Mouse (Mus musculus): ENCODE measurements around the gene Plce1. TPM values are rescaled to one million over a fixed set of nuclear protein-coding genes. Genes with fewer than 3 reads are reported as not detected.

Gene Plce1
- polyA plus RNA-seq, 1 experiment from 2014 or later, result not detected

DNA sequence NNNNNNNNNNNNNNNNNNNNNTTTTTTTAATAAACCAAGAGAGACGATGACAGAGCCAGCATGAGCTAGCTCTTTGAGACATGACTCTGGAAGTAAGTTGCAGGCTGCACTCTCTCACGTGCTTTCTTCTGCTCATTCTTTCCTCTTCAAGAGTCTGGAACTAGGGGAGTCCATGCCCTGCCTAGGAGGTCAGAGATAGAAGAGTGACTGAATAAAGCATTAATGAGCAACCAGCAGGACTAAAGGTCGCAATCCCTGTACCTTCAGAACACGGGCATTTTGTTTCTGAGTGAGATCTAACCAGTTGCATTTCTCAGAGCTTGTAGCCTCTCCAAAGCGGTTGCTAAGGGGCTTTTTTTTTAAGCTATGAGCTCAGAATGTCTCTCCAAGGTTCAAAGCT, 206.4 kb downstream of the Plce1 start:
- Histone ChIP-seq H3K79me2 (ENCODE audit: inconsistent target) (no peaks in the 10 kb centered on the region), H3K27ac (no peak overlapping the region), H3K36me3 (ENCODE audit: inconsistent target) (no peaks in the 10 kb centered on the region), H3K4me3 (ENCODE audit: inconsistent target) (no peak overlapping the region)
- WGBS (ENCODE audit: missing documents), result 93% methylated on average over 5 of the region's 5 CpGs

DNA sequence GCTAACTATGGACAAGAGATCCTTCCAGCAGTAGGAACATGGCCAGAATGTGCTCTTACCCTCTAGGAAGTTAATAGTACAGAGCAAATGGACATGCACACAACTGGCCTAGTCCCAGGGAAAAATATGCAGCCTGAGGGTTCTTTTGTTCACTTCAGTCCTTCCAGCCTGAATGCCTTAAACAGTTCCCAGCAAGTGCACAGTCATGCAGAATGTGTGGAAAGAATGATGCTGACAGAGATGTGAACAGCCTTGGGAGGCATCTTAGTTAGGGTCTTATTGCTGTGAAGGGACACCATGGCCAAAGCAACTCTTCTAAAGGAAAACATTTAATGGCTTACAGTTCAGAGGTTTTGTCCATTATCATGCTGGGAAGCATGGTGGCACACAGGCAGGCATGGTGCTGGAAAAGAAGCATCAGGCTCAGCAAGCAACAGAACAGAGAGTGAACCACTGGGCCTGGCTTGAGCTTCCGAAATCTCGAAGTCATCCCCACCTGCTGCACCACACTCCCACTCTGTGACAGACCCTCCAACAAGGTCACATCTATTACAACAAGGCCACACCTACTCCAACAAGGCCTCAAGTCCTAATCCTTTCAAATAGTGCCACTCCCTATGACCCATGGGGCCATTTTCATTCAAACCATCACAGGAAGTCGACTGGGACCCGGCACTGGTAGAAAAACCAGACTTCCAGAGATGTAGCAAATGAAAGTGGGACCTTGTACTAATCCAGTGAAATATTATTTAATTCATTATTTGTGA, 208.0 kb downstream of the Plce1 start:
- Histone ChIP-seq H3K36me3 (ENCODE audit: inconsistent target) (no peaks in the 10 kb centered on the region), H3K4me3 (ENCODE audit: inconsistent target) (no peak overlapping the region), H3K27ac (no peak overlapping the region), H3K79me2 (ENCODE audit: inconsistent target) (no peaks in the 10 kb centered on the region)
- 90% methylated on average over 4 of the region's 4 CpGs for WGBS (ENCODE audit: missing documents)

DNA sequence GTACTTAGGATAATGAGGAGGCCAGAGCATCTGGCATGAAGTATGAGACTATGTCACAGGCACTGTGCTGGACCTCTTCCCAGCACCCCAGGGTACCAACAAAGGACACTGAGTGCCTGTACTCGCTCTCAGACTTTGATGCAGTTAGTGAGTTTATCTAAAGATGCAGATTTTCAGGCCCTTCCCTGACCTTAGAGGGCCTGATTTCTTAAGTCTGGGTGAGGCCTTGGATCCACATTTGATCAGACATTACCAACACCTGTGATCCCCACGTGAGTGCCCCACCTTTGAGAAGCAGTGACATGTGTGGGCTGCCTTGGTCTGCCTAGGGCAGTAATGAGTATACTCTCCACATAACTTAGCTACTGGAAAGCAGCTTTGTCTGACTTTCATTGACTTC, 209.4 kb downstream of the Plce1 start:
- Histone ChIP-seq H3K27ac (no peak overlapping the region), H3K79me2 (ENCODE audit: inconsistent target) (no peaks in the 10 kb centered on the region), H3K36me3 (ENCODE audit: inconsistent target) (no peaks in the 10 kb centered on the region), H3K4me3 (ENCODE audit: inconsistent target) (no peak overlapping the region)
- WGBS (ENCODE audit: missing documents), result 71% methylated on average over 2 of the region's 2 CpGs

GRCm38 (mm10) chr19:38691533-38691932, 210.6 kb downstream of the Plce1 start:
- Histone ChIP-seq H3K79me2 (ENCODE audit: inconsistent target) (no peaks in the 10 kb centered on the region), H3K36me3 (ENCODE audit: inconsistent target) (no peaks in the 10 kb centered on the region), H3K27ac (no peak overlapping the region), H3K4me3 (ENCODE audit: inconsistent target) (no peak overlapping the region)
- 88% methylated on average over 6 of the region's 6 CpGs for WGBS (ENCODE audit: missing documents)

GRCm38 (mm10) chr19:38693331-38693730, 212.4 kb downstream of the Plce1 start:
- H3K36me3 ChIP-seq (ENCODE audit: inconsistent target), result no peaks in the 10 kb centered on the region
- H3K27ac ChIP-seq, result no peak overlapping the region
- H3K4me3 ChIP-seq (ENCODE audit: inconsistent target), result no peak overlapping the region
- 69% methylated on average over 2 of the region's 2 CpGs for WGBS (ENCODE audit: missing documents)
- no peaks in the 10 kb centered on the region for H3K79me2 ChIP-seq (ENCODE audit: inconsistent target)

GRCm38 (mm10) chr19:38693769-38694168, 212.9 kb downstream of the Plce1 start:
- WGBS (ENCODE audit: missing documents), result 83% methylated on average over 4 of the region's 4 CpGs
- H3K27ac ChIP-seq, result no peak overlapping the region
- H3K4me3 ChIP-seq (ENCODE audit: inconsistent target), result no peak overlapping the region
- no peaks in the 10 kb centered on the region for H3K36me3 ChIP-seq (ENCODE audit: inconsistent target)
- no peaks in the 10 kb centered on the region for H3K79me2 ChIP-seq (ENCODE audit: inconsistent target)

- WGBS (ENCODE audit: missing documents), result 92% methylated on average over 8 of the region's 8 CpGs
- Histone ChIP-seq H3K36me3 (ENCODE audit: inconsistent target) (no peaks in the 10 kb centered on the region), H3K4me3 (ENCODE audit: inconsistent target) (no peak overlapping the region), H3K27ac (no peak overlapping the region), H3K79me2 (ENCODE audit: inconsistent target) (no peaks in the 10 kb centered on the region)
Measured at GRCm38 (mm10) chr19:38701776-38702175, 220.9 kb downstream of the Plce1 start.

DNA sequence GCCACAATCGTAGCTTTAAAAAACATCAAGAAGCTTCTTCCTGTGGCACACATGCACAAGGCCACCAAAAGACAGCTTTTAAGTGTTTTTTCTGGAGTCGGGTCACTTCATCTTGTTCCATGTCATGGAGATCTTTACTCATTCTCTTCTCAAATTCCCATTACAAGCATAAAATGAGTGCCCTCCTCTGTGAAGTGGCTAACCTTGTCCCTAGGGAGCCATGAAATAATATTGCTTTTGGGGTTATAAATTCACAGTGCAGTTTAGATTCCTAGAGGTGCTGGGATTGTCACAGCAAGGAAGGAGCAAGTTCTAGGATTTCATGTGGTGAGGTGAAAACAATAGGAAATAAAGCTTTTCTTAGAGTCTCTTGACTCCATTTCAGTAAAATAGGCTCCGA, 223.8 kb downstream of the Plce1 start:
- H3K4me3 ChIP-seq (ENCODE audit: inconsistent target), result no peak overlapping the region
- no peak overlapping the region for H3K27ac ChIP-seq
- no peaks in the 10 kb centered on the region for H3K36me3 ChIP-seq (ENCODE audit: inconsistent target)
- no peaks in the 10 kb centered on the region for H3K79me2 ChIP-seq (ENCODE audit: inconsistent target)
- 93% methylated on average over 3 of the region's 3 CpGs for WGBS (ENCODE audit: missing documents)

DNA sequence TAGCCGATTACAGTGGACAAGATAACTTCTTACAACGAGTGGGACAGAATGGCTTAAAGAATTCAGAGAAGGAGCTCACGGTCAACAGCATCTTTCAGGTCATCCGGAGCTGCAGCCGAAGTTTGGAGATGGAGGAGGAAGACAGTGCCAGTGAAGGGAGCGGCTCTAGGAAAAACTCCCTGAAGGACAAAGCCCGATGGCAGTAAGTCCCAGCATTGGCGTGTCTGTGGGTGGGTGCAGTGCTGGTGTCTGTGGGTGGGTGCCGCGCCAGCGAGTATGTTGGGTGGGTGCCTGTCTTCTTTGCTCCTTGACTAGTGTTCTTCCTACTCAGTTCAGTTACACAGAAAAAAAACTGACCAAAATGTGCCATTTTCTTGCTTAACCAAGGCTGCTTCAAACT, 224.3 kb downstream of the Plce1 start:
- Histone ChIP-seq H3K4me3 (ENCODE audit: inconsistent target) (no peak overlapping the region), H3K36me3 (ENCODE audit: inconsistent target) (no peaks in the 10 kb centered on the region), H3K79me2 (ENCODE audit: inconsistent target) (no peaks in the 10 kb centered on the region), H3K27ac (no peak overlapping the region)
- WGBS (ENCODE audit: missing documents), result 91% methylated on average over 11 of the region's 11 CpGs

DNA sequence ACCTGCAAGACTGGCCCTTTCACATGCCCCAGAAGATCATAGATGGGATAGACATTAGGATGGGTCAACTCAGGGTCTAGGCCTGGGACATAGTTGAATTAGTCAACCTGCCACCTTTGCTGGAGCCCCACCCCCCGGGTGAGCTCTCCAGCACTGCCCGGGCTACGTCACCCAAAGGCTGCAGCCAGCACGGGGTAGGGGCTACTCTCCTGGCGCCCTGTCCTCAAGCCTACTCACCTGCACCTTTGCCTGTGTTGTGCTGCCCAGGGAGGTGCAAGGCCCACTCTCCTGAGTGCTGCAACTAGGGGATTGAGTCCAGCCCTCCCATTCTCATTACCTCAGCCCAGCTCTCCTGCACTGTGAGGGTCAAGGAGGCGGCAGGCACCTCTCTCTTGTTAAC, 225.5 kb downstream of the Plce1 start:
- Histone ChIP-seq H3K4me3 (ENCODE audit: inconsistent target) (no peak overlapping the region), H3K36me3 (ENCODE audit: inconsistent target) (no peaks in the 10 kb centered on the region), H3K27ac (no peak overlapping the region), H3K79me2 (ENCODE audit: inconsistent target) (no peaks in the 10 kb centered on the region)
- 86% methylated on average over 6 of the region's 6 CpGs for WGBS (ENCODE audit: missing documents)

GRCm38 (mm10) chr19:38709376-38709775, 228.5 kb downstream of the Plce1 start:
- no peak overlapping the region for H3K27ac ChIP-seq
- H3K79me2 ChIP-seq (ENCODE audit: inconsistent target), result no peaks in the 10 kb centered on the region
- H3K4me3 ChIP-seq (ENCODE audit: inconsistent target), result no peak overlapping the region
- WGBS (ENCODE audit: missing documents), result 96% methylated on average over 2 of the region's 2 CpGs
- H3K36me3 ChIP-seq (ENCODE audit: inconsistent target), result no peaks in the 10 kb centered on the region

GRCm38 (mm10) chr19:38721808-38722207, 240.9 kb downstream of the Plce1 start:
- Histone ChIP-seq H3K4me3 (ENCODE audit: inconsistent target) (no peak overlapping the region), H3K27ac (no peak overlapping the region), H3K79me2 (ENCODE audit: inconsistent target) (no peaks in the 10 kb centered on the region), H3K36me3 (ENCODE audit: inconsistent target) (no peaks in the 10 kb centered on the region)
- 98% methylated on average over 4 of the region's 4 CpGs for WGBS (ENCODE audit: missing documents)

DNA sequence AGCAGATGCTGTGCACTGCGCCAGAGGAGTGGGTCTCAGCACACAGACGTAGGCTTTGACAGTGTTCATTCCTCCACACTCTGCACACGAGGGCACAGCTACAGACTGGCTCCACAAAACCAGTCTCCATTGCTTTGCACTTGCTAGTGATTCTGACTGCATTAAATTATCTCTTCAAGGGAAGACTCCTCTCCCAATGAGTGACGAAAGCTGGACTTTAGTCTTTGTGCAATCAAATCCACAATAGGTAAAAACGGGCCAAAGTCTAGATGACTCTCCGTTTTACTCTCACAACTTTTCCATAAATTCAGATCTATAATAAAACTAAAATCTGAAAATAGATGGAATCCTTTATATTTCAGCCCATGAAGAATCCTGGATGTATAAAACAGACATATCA, 242.1 kb downstream of the Plce1 start:
- 93% methylated on average over 6 of the region's 6 CpGs for WGBS (ENCODE audit: missing documents)
- H3K36me3 ChIP-seq (ENCODE audit: inconsistent target), result no peaks in the 10 kb centered on the region
- H3K79me2 ChIP-seq (ENCODE audit: inconsistent target), result no peaks in the 10 kb centered on the region
- no peak overlapping the region for H3K27ac ChIP-seq
- no peak overlapping the region for H3K4me3 ChIP-seq (ENCODE audit: inconsistent target)

DNA sequence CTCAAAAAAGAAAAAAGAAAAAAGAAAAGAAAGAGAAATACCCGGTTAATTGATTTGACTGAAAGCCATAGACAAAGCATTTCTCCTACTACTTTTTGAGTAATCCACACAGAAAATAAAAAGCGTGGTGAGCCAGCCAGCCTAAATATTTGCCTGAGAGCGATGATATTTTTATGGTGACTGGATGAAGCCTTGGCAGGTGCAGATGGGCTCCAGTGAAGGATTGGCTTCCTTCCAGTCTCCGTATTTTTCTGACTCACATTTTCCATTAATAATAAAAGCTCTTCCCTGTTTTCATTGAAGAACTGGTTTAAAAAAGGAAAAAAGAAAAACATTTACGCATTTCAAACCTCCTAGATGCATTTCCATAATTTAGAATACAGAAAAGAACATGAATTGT, 243.1 kb downstream of the Plce1 start:
- no peaks in the 10 kb centered on the region for H3K79me2 ChIP-seq (ENCODE audit: inconsistent target)
- 80% methylated on average over 5 of the region's 5 CpGs for WGBS (ENCODE audit: missing documents)

GRCm38 (mm10) chr19:38728842-38729241, 247.9 kb downstream of the Plce1 start:
- Histone ChIP-seq H3K4me3 (ENCODE audit: inconsistent target) (no peak overlapping the region), H3K36me3 (ENCODE audit: inconsistent target) (no peaks in the 10 kb centered on the region), H3K27ac (no peak overlapping the region), H3K79me2 (ENCODE audit: inconsistent target) (no peaks in the 10 kb centered on the region)
- WGBS (ENCODE audit: missing documents), result 60% methylated on average over 6 of the region's 6 CpGs

More for the DNA sequence above, 243.1 kb downstream of the Plce1 start:
- no peak overlapping the region for H3K4me3 ChIP-seq (ENCODE audit: inconsistent target)
- H3K36me3 ChIP-seq (ENCODE audit: inconsistent target), result no peaks in the 10 kb centered on the region
- H3K27ac ChIP-seq, result no peak overlapping the region

GRCm38 (mm10) chr19:38729264-38729663, 248.4 kb downstream of the Plce1 start:
- H3K36me3 ChIP-seq (ENCODE audit: inconsistent target), result no peaks in the 10 kb centered on the region
- 24% methylated on average over 3 of the region's 3 CpGs for WGBS (ENCODE audit: missing documents)
- H3K27ac ChIP-seq, result no peak overlapping the region
- no peak overlapping the region for H3K4me3 ChIP-seq (ENCODE audit: inconsistent target)
- no peaks in the 10 kb centered on the region for H3K79me2 ChIP-seq (ENCODE audit: inconsistent target)
